Mouse (Mus musculus) lung, adult 2 months (tissue): ENCODE results near the gene Olfr827. TPM values are rescaled to one million over a fixed set of nuclear protein-coding genes. Genes with fewer than 3 reads are reported as not detected.

Source experiments
- DNase-seq: peaks from one replicate; pipeline ENCODE4 v3.0.0; 2022
- H3K4me1 ChIP-seq: fragments of 200-500 bp; 2 replicates; pipeline ENCODE4 v1.6.1; 2011; ENCODE audit warnings: low read length; ENCODE audit not compliant: control insufficient read depth, insufficient read depth
- H3K4me3 ChIP-seq: fragments of 200-500 bp; replicated peaks from 2 replicates; pipeline ENCODE3; 2011; ENCODE audit warnings: low read depth, mild to moderate bottlenecking, control low read depth, low read length; ENCODE audit errors: extremely low read depth
- CTCF ChIP-seq: fragments of 200-500 bp; IDR thresholded peaks from 2 replicates; pipeline ENCODE4 v1.5.1; 2011; ENCODE audit warnings: mild to moderate bottlenecking, low read length, control low read depth; ENCODE audit not compliant: insufficient read depth
- POLR2A ChIP-seq: fragments of 200-500 bp; IDR thresholded peaks from 2 replicates; pipeline ENCODE4 v1.6.1; 2011; ENCODE audit warnings: low read depth, mild to moderate bottlenecking, control low read depth, low read length, borderline replicate concordance; ENCODE audit errors: extremely low read depth
- WGBS: fragments of 180-500 bp; shearing (Covaris S2); methylation state at CpG from one replicate; pipeline ENCODE4 v1.1.7; 2018; 5-methylcytosine and 5-hydroxymethylcytosine counted together
- polyA plus RNA-seq: library from polyadenylated mRNA; depleted of rRNA; stranded (reverse); fragments of >200 nt; gene quantifications from 2 replicates; pipeline ENCODE4 v1.2.3, GENCODE M21; 2012; rRNA removed

Olfr827 gene
- polyA plus RNA-seq, 1 experiment: not detected

- TF ChIP-seq POLR2A: no peak
- TF ChIP-seq CTCF: no peak
- WGBS: 65% methylated on average over 1 of the region's 1 CpGs
These were observed 30.1 kb downstream of the Olfr827 start, which contains the start of gene Olfr826 for GRCm38 (mm10) chr10:130184086-130184485. Gene Olfr826, minus strand, starts transcription at chr10:130184186.

DNA sequence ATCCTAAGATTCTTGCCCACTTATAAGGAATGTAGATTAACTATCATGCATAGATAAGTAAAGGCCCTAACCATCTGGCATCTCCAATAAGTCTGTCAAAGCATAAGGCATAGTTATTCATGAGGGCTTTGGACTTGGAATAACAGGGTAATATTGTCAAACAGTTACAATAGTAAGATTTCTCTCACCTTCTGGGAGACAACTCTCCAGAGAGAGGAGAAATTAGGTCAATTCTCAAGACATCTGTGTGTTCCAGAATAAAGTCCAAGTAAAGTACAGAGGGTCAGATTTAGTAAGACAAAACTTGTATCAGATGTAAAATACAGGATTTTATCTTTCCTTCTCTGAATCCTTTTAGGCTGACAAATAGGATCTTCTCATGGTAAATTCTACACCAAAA, 47.5 kb downstream of the Olfr827 start, which contains the start of gene Olfr825:
Gene Olfr825 (minus strand): TSS at position 101 of the 400 bp plus-strand sequence.
- no peak for DNase-seq
- Histone ChIP-seq H3K4me1 (no peaks in the 10 kb centered on the region), H3K4me3 (no peak within 1 kb of the TSS)
- TF ChIP-seq POLR2A (no peak), CTCF (no peak)

More at GRCm38 (mm10) chr10:130184086-130184485, 30.1 kb downstream of the Olfr827 start, which contains the start of gene Olfr826:
- DNase-seq: no peak
- Histone ChIP-seq H3K4me1 (no peaks in the 10 kb centered on the region), H3K4me3 (no peak within 1 kb of the TSS)

DNA sequence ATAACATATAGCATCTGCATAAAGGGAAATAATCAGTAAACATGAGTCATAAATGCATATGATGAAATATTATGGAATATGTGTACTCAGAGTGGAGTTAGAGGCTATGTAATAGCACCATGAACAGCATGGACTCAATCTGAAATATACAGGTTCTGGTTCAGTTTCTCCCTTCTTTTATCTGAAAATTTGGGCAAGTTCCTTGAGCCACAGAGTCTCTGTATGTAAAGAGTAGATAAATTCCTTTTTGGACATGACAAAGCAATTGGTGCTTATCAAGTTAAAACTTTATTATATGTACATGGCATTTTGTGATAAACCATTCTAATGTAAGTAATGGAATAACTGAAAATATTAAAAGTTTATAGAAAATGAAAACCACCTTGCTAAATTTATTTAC, 49.0 kb downstream of the Olfr827 start:
- DNase-seq: no peak
- no peaks in the 10 kb centered on the region for H3K4me1 ChIP-seq
- TF ChIP-seq CTCF (no peak), POLR2A (no peak)
- no peak overlapping the region for H3K4me3 ChIP-seq

Other genes with a start within 250 kb of the Olfr827 start
- not detected in 2 replicates for gene Olfr819, start 247.1 kb downstream of the Olfr827 start, polyA plus RNA-seq
- gene Olfr247, start 238.3 kb downstream of the Olfr827 start, polyA plus RNA-seq: not detected in 2 replicates
- gene Gm10310, start 229.3 kb downstream of the Olfr827 start, polyA plus RNA-seq: not detected in 2 replicates
- not detected in 2 replicates for gene Olfr820, start 201.8 kb downstream of the Olfr827 start, polyA plus RNA-seq
- gene Olfr821, start 184.1 kb downstream of the Olfr827 start, polyA plus RNA-seq: not detected in 2 replicates
- gene Olfr822, start 143.2 kb downstream of the Olfr827 start, polyA plus RNA-seq: not detected in 2 replicates
- gene Olfr823, start 99.0 kb downstream of the Olfr827 start, polyA plus RNA-seq: not detected in 2 replicates
- gene Olfr824, start 84.4 kb downstream of the Olfr827 start, polyA plus RNA-seq: not detected in 2 replicates
- gene Olfr825, start 47.6 kb downstream of the Olfr827 start, polyA plus RNA-seq: not detected in 2 replicates
- gene Olfr826, start 30.2 kb downstream of the Olfr827 start, polyA plus RNA-seq: not detected in 2 replicates
- not detected in 2 replicates for gene Neurod4, start 65.8 kb upstream of the Olfr827 start, polyA plus RNA-seq
- gene Tespa1, start 108.5 kb upstream of the Olfr827 start, polyA plus RNA-seq: 0.83 and 1.3 TPM in 2 replicates
- gene Vmn2r84, start 179.9 kb upstream of the Olfr827 start, polyA plus RNA-seq: not detected in 2 replicates
- not detected in 2 replicates for gene Vmn2r85, start 215.3 kb upstream of the Olfr827 start, polyA plus RNA-seq
- gene Vmn2r86, start 241.6 kb upstream of the Olfr827 start, polyA plus RNA-seq: not detected in 2 replicates